Mouse (Mus musculus): Measurements from ENCODE around the gene Ccdc78. TPM values are rescaled to one million over a fixed set of nuclear protein-coding genes. Genes with fewer than 3 reads are reported as not detected.

The Ccdc78 gene
- polyA plus RNA-seq, 1 experiment from 2014 or later, result 0.17 TPM

- no peak; the same call in 1 of the 2 replicates for ATAC-seq
- peaks cover 52% of the 10 kb centered on the region for H3K4me1 ChIP-seq
- peaks cover 34% of the 10 kb centered on the region for H3K36me3 ChIP-seq
- H3K4me2 ChIP-seq, result peak overlapping the region; percentile 87
- peak overlapping the region; percentile 80 for H3K27ac ChIP-seq
- peaks cover 31% of the 10 kb centered on the region for H3K27me3 ChIP-seq (replicated peaks)
- H3K4me3 ChIP-seq, result peak overlapping the region; percentile 73
- 54% methylated on average over 16 of the region's 17 CpGs for WGBS (ENCODE audit: insufficient replicate concordance)
- H3K9ac ChIP-seq, result peak overlapping the region; percentile 76
- H3K9me3 ChIP-seq (replicated peaks), result no peaks in the 10 kb centered on the region
Measured at GRCm38 (mm10) chr17:25824362-25825142, 38.2 kb downstream of the Ccdc78 start.

GRCm38 (mm10) chr17:25825311-25825710 lies 38.9 kb downstream of the Ccdc78 start:
- Histone ChIP-seq H3K9ac (peak overlapping the region; percentile 76), H3K4me2 (peak overlapping the region; percentile 87), H3K27me3 (replicated peaks) (peaks cover 23% of the 10 kb centered on the region)

DNA sequence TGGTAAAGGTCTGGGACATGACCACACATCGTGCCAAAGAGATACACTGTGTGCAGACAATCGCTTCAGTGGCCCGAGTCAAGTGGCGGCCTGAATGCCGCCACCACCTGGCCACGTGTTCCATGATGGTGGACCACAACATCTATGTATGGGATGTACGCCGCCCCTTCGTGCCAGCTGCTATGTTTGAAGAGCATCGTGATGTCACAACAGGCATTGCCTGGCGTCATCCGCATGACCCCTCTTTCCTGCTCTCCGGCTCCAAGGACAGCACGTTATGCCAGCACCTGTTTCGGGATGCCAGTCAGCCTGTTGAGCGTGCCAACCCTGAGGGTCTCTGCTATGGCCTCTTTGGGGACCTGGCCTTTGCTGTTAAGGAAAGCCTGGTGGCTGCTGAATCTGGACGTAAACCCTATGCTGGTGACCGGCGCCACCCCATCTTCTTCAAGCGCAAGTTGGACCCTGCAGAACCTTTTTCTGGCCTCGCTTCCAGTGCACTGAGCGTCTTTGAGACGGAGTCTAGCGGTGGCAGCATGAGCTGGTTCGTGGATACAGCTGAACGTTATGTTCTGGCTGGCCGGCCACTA lies 39.7 kb downstream of the Ccdc78 start:
- Histone ChIP-seq H3K4me3 (no peak overlapping the region), H3K9me3 (replicated peaks) (no peaks in the 10 kb centered on the region), H3K27ac (no peak overlapping the region), H3K4me1 (peaks cover 65% of the 10 kb centered on the region), H3K36me3 (peaks cover 49% of the 10 kb centered on the region), H3K4me2 (no peak overlapping the region), H3K27me3 (replicated peaks) (peaks cover 17% of the 10 kb centered on the region), H3K9ac (no peak overlapping the region)
- ATAC-seq, result no peak
- WGBS (ENCODE audit: insufficient replicate concordance), result 91% methylated on average over 27 of the region's 27 CpGs

More at GRCm38 (mm10) chr17:25825311-25825710, 38.9 kb downstream of the Ccdc78 start:
- no peak for ATAC-seq
- Histone ChIP-seq H3K4me1 (peaks cover 57% of the 10 kb centered on the region), H3K9me3 (replicated peaks) (no peaks in the 10 kb centered on the region), H3K36me3 (peaks cover 41% of the 10 kb centered on the region), H3K4me3 (peak overlapping the region; percentile 73), H3K27ac (no peak overlapping the region)
- 83% methylated on average over 6 of the region's 6 CpGs for WGBS (ENCODE audit: insufficient replicate concordance)

GRCm38 (mm10) chr17:25827011-25827410 lies 40.6 kb downstream of the Ccdc78 start:
- peaks cover 57% of the 10 kb centered on the region for H3K36me3 ChIP-seq
- no peak overlapping the region for H3K27ac ChIP-seq
- H3K4me3 ChIP-seq, result no peak overlapping the region
- no peaks in the 10 kb centered on the region for H3K9me3 ChIP-seq (replicated peaks)
- H3K27me3 ChIP-seq (replicated peaks), result peaks cover 7% of the 10 kb centered on the region; the same call in 1 of the 2 replicates
- WGBS (ENCODE audit: insufficient replicate concordance), result 90% methylated on average over 13 of the region's 13 CpGs
- H3K4me1 ChIP-seq, result peaks cover 74% of the 10 kb centered on the region
- no peak overlapping the region for H3K4me2 ChIP-seq
- H3K9ac ChIP-seq, result no peak overlapping the region
- no peak for ATAC-seq

DNA sequence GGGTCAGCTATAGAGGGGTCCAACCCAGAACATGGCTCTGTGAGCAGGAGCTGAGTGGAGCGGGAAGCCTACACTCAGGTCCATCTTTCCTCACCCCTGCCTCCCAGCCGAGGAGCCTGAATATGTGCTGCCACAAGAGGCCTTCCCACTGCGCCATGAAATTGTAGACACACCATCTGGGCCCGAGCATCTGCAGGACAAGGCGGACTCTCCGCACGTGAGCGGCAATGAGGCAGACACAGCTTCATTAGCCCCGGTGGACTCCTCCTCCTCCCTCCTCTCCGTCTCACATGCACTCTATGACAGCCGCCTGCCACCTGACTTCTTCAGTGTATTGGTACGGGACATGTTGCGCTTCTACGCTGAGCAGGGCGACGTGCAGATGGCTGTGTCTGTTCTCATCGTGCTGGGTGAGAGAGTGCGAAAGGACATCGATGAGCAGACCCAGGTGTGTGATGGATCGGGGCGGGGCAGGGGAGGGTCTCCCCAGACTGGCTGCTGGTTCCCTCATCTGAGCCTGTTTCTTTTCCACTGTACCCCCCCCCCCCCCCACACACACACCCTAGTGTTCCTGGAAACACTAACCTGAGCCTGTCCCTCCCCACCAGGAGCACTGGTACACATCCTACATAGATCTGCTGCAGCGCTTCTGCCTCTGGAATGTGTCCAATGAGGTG lies 41.3 kb downstream of the Ccdc78 start:
- no peak for ATAC-seq
- H3K9ac ChIP-seq, result no peak overlapping the region
- no peaks in the 10 kb centered on the region for H3K9me3 ChIP-seq (replicated peaks)
- WGBS (ENCODE audit: insufficient replicate concordance), result 84% methylated on average over 22 of the region's 22 CpGs
- peaks cover 76% of the 10 kb centered on the region for H3K4me1 ChIP-seq
- H3K36me3 ChIP-seq, result peaks cover 57% of the 10 kb centered on the region
- no peak overlapping the region for H3K4me3 ChIP-seq
- H3K27ac ChIP-seq, result peak overlapping the region; percentile 83
- peaks cover under 1% of the 10 kb centered on the region; the same call in 1 of the 2 replicates for H3K27me3 ChIP-seq (replicated peaks)
- peak overlapping the region; percentile 89 for H3K4me2 ChIP-seq

DNA sequence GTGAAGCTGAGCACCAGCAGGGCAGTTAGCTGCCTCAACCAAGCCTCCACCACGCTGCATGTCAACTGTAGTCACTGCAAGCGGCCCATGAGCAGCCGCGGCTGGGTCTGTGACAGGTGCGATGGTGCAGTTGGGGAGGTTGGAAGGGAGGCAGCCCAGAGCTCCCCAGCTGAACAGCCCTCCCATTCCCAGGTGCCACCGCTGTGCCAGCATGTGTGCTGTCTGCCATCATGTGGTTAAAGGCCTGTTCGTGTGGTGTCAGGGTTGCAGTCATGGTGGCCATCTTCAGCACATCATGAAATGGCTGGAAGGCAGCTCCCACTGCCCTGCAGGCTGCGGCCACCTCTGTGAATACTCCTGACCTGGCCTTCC lies 41.8 kb downstream of the Ccdc78 start:
- no peak for ATAC-seq
- peaks cover 57% of the 10 kb centered on the region for H3K36me3 ChIP-seq
- 71% methylated on average over 8 of the region's 8 CpGs for WGBS (ENCODE audit: insufficient replicate concordance)
- no peaks in the 10 kb centered on the region for H3K27me3 ChIP-seq (replicated peaks)
- peak overlapping the region; percentile 70 for H3K4me3 ChIP-seq
- H3K4me2 ChIP-seq, result peak overlapping the region; percentile 89
- peak overlapping the region; percentile 79 for H3K9ac ChIP-seq
- H3K27ac ChIP-seq, result peak overlapping the region; percentile 83
- H3K9me3 ChIP-seq (replicated peaks), result no peaks in the 10 kb centered on the region
- H3K4me1 ChIP-seq, result peaks cover 73% of the 10 kb centered on the region

DNA sequence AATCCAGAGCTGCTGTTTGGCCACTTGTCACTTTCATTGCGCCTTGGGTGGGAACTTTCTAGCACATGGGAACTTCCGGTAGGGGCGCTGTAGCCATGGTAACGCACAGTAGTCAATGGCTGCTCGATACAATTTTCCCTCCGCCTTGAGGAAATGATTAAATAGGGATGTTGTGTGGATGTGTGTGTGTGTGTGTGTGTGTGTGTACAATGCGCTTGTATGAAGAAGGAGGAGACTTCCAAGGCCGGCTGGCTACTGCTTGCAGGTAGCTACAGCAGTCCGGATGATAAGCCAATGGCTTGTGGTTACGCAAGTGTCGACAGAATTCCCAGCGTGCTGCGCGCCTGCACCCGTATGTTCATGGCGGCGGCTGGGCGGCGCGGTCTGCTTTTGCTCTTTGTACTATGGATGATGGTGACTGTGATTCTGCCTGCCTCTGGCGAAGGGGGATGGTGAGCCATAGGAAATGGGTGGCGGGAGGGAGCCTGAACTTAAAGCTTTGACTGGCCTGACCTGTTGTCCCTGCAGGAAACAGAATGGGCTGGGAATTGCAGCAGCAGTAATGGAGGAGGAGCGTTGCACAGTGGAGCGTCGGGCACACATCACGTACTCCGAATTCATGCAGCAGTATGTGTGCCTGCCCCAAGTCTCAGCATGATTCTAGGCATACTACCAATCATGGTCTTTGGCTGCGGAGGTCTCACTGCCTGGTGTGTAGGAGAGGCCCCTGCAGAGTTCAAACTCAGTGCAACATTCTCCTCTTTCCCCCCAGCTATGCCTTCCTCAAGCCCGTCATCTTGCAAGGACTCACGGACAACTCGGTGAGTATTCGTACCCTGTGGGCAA lies 42.6 kb downstream of the Ccdc78 start, which contains the start of gene Jmjd8:
Gene Jmjd8, plus strand, starts transcription at position 156 of the 846 bp plus-strand sequence.
- Histone ChIP-seq H3K4me2 (peak within 1 kb of the TSS; percentile 89), H3K9me3 (replicated peaks) (no peaks in the 10 kb centered on the region), H3K27me3 (replicated peaks) (no peaks in the 10 kb centered on the region), H3K4me1 (peaks cover 77% of the 10 kb centered on the region), H3K36me3 (peaks cover 57% of the 10 kb centered on the region), H3K27ac (peak within 1 kb of the TSS; percentile 83), H3K9ac (peak within 1 kb of the TSS; percentile 79), H3K4me3 (peak within 1 kb of the TSS; percentile 70)
- ATAC-seq, result peak; percentile 31
- 2% methylated on average over 32 of the region's 32 CpGs for WGBS (ENCODE audit: insufficient replicate concordance)

DNA sequence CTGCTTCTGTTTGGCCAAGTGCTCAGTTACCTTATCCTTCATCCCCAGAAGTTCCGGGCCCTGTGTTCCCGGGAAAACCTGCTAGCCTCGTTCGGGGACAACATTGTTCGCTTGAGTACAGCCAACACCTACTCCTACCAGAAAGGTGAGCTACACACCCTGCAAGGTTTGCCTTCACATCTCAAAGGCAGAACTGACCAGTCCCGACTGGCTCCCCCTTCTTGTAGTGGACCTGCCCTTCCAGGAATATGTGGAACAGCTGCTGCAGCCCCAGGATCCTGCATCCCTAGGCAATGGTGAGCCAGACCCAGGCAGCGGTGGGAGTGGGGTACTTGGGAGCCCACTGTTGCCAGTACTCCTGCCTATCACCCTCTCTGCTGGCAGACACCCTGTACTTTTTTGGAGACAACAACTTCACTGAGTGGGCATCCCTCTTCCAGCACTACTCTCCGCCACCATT lies 43.2 kb downstream of the Ccdc78 start:
- peak overlapping the region; percentile 89 for H3K4me2 ChIP-seq
- no peak for ATAC-seq
- peaks cover 77% of the 10 kb centered on the region for H3K4me1 ChIP-seq
- no peaks in the 10 kb centered on the region for H3K9me3 ChIP-seq (replicated peaks)
- H3K27me3 ChIP-seq (replicated peaks), result no peaks in the 10 kb centered on the region
- WGBS (ENCODE audit: insufficient replicate concordance), result 32% methylated on average over 8 of the region's 8 CpGs
- peak overlapping the region; percentile 70 for H3K4me3 ChIP-seq
- H3K27ac ChIP-seq, result peak overlapping the region; percentile 83
- peak overlapping the region; percentile 79 for H3K9ac ChIP-seq
- peaks cover 61% of the 10 kb centered on the region for H3K36me3 ChIP-seq

DNA sequence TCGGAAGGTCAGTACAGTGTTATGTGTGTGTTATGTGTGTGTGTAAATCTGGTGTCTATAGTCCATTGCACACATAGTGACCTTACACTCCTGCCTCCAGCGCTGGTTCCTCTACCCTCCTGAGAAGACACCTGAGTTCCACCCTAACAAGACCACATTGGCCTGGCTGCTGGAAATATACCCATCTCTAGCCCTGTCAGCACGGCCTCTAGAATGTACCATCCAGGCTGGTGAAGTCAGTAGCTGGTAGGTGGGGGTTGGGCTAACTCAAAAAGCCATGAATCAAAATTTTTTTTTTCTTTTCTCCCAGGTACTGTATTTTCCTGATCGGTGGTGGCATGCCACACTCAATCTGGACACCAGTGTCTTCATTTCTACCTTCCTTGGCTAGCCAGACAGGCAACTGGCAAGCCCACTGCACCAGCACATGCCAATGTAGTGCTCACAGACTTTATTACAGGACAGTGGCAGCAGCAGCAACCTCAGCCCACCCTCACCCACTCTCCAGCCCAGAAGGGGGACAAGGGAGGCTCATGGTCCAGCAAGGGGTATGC lies 43.9 kb downstream of the Ccdc78 start:
- no peaks in the 10 kb centered on the region for H3K27me3 ChIP-seq (replicated peaks)
- peaks cover 77% of the 10 kb centered on the region for H3K4me1 ChIP-seq
- no peak overlapping the region; the same call in 1 of the 2 replicates for H3K27ac ChIP-seq
- no peak for ATAC-seq
- peak overlapping the region; percentile 89 for H3K4me2 ChIP-seq
- peak overlapping the region; percentile 70 for H3K4me3 ChIP-seq
- peak overlapping the region; percentile 92 for H3K9ac ChIP-seq
- WGBS (ENCODE audit: insufficient replicate concordance), result 75% methylated on average over 4 of the region's 4 CpGs
- H3K36me3 ChIP-seq, result peaks cover 67% of the 10 kb centered on the region
- no peaks in the 10 kb centered on the region for H3K9me3 ChIP-seq (replicated peaks)

GRCm38 (mm10) chr17:25830806-25831431 lies 44.5 kb downstream of the Ccdc78 start:
- 81% methylated on average over 14 of the region's 14 CpGs for WGBS (ENCODE audit: insufficient replicate concordance)
- peaks cover 77% of the 10 kb centered on the region for H3K4me1 ChIP-seq
- no peaks in the 10 kb centered on the region for H3K9me3 ChIP-seq (replicated peaks)
- H3K27ac ChIP-seq, result peak overlapping the region; percentile 91; the same call in 1 of the 2 replicates
- H3K36me3 ChIP-seq, result peaks cover 67% of the 10 kb centered on the region
- peak overlapping the region; percentile 84 for H3K4me3 ChIP-seq
- peak overlapping the region; percentile 89 for H3K4me2 ChIP-seq
- ATAC-seq, result no peak
- no peaks in the 10 kb centered on the region for H3K27me3 ChIP-seq (replicated peaks)
- H3K9ac ChIP-seq, result peak overlapping the region; percentile 92
